Mouse (Mus musculus) intestine, embryonic 14.5 days (tissue): ENCODE results near the gene Ms4a13. TPM values are rescaled to one million over a fixed set of nuclear protein-coding genes. Genes with fewer than 3 reads are reported as not detected.
A peak's percentile ranks its signal among the peaks of the same experiment; 100 is the strongest.
"Not testable (repeated sequence)": the region's sequence is repeated elsewhere in the genome, so short reads cannot be mapped to it uniquely, and the experiment has no call there.

Experiments
- ATAC-seq: fragments of 200-750 bp; cut with Nextera tagmentation; replicated peaks from 2 replicates; pipeline ENCODE4 v1.8.0; 2017; ENCODE audit warnings: low read depth, moderate number of reproducible peaks, moderate TSS enrichment, moderate library complexity; ENCODE audit not compliant: low FRiP score, low TSS enrichment
- DNase-seq: peaks from one replicate; pipeline ENCODE4 v3.0.0-alpha.2; 2018; ENCODE audit warnings: low spot score
- H3K27ac ChIP-seq: fragments of 300-500 bp; sonication (generic); 2 replicates; pipeline ENCODE4 v1.5.1; 2014; ENCODE audit warnings: low read depth, mild to moderate bottlenecking, control low read depth
- H3K27me3 ChIP-seq: fragments of 300-500 bp; sonication (generic); replicated peaks from 2 replicates; pipeline ENCODE4 v1.6.1; 2014; ENCODE audit warnings: low read length, control low read depth; ENCODE audit not compliant: control insufficient read depth, insufficient read depth
- H3K36me3 ChIP-seq: fragments of 300-500 bp; sonication (generic); 2 replicates; pipeline ENCODE4 v1.6.1; 2014; ENCODE audit warnings: low read length, control low read depth; ENCODE audit not compliant: control insufficient read depth, insufficient read depth
- H3K4me1 ChIP-seq: fragments of 300-500 bp; sonication (generic); replicated peaks from 2 replicates; pipeline ENCODE4 v1.6.1; 2014; ENCODE audit warnings: low read length, control low read depth, mixed read lengths; ENCODE audit not compliant: control insufficient read depth, insufficient read depth
- H3K4me2 ChIP-seq: fragments of 300-500 bp; sonication (generic); 2 replicates; pipeline ENCODE4 v1.6.1; 2014; ENCODE audit warnings: low read length
- H3K4me3 ChIP-seq: fragments of 300-500 bp; sonication (generic); 2 replicates; pipeline ENCODE4 v1.5.1; 2014; ENCODE audit warnings: low read depth, low read length, control low read depth, mixed read lengths
- H3K9ac ChIP-seq: fragments of 300-500 bp; sonication (generic); 2 replicates; pipeline ENCODE4 v1.6.1; 2014; ENCODE audit warnings: mild to moderate bottlenecking, low read length
- H3K9me3 ChIP-seq: fragments of 300-500 bp; sonication (generic); 2 replicates; pipeline ENCODE4 v1.6.1; 2016; ENCODE audit warnings: low read length, control low read depth; ENCODE audit not compliant: control insufficient read depth
- WGBS: fragments of 180-500 bp; shearing (Covaris S2); extraction: QIAGEN DNeasy Blood & Tissue Kit; methylation state at CpG from one replicate; pipeline ENCODE4 v1.1.7; 2014; 5-methylcytosine and 5-hydroxymethylcytosine counted together
- polyA plus RNA-seq: library from polyadenylated mRNA; unstranded; fragments of >200 nt; fragmentation: Nextera tagmentation; extraction: Ambion mirVana; gene quantifications from 2 replicates; pipeline ENCODE4 v1.2.1, GENCODE M21; 2014

Gene Ms4a13
- polyA plus RNA-seq, 1 experiment from 2014 or later: not detected

DNA sequence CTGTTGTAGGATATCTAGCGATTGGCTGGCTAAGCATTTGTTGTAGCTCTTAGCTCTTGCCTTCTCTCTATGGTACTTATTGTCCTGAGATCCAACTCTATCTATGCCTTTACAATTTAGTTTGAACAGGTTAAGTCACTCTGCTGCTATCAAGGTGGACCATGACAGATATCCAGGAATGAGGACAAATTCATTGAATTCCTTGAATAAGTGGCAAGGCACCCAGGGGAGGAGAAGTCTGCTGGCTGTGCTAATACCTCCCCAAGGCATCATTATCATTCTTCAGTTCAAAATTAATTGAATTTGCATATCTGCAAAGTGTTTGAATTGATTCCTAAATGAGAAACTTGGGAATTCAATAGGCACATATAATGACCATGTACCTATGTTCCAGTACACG is 19.1 kb downstream of the Ms4a13 start:
- 64% methylated on average over 2 of the region's 2 CpGs for WGBS
- Histone ChIP-seq H3K4me3 (no peak overlapping the region), H3K4me1 (no peaks in the 10 kb centered on the region), H3K27me3 (no peaks in the 10 kb centered on the region), H3K36me3 (no peaks in the 10 kb centered on the region), H3K4me2 (no peak overlapping the region), H3K9me3 (no peaks in the 10 kb centered on the region), H3K9ac (no peak overlapping the region), H3K27ac (no peak overlapping the region)
- ATAC-seq: no peak
- no peak for DNase-seq

DNA sequence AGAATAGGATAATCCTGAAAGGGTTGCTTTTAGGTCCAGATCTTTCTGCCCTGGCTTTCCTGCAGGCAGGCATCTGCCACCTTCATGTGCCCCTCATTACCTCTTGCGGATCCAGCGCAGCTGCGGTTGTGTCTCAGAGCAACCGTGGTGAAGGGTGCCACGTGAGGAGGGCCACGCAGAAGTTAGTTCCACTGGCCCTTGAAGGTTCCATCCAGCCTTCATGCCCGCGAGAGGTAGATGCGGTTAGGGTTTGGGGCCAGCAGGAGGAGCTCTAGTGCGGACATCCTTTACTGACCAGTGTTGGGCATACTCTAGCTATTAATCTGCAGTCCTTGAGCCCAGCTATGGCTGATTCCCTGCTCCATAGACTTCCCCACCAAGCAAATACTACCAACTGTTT is 31.4 kb downstream of the Ms4a13 start, which contains the start of gene 1700025F22Rik:
1700025F22Rik (minus strand) TSS at position 149 of the 400 bp plus-strand sequence.
- no peaks in the 10 kb centered on the region for H3K4me1 ChIP-seq
- no peak within 1 kb of the TSS for H3K4me2 ChIP-seq
- WGBS: 35% methylated on average over 10 of the region's 10 CpGs
- H3K27ac ChIP-seq: no peak within 1 kb of the TSS
- no peaks in the 10 kb centered on the region for H3K9me3 ChIP-seq
- H3K9ac ChIP-seq: no peak within 1 kb of the TSS
- H3K4me3 ChIP-seq: no peak within 1 kb of the TSS
- ATAC-seq: no peak
- DNase-seq: no peak
- no peaks in the 10 kb centered on the region for H3K27me3 ChIP-seq
- H3K36me3 ChIP-seq: no peaks in the 10 kb centered on the region

DNA sequence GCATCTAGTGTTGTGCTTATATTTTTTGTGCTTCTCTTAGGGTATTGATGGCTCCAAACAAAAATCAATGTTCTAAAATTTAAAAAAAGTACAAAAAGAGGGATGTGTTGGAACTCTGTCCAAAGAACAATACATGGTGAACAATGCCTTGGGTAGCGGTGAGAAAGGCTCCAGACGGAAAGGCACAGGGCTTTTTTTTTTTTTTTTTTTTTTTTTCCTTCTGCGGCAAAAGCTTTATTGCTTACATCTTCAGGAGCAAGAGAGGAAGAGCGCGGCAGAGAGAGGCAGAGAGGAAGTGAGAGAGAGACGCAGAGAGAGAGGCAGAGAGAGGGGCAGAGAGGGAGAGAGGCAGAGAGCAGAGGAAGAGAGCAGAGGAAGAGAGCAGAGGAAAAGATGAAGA is 38.6 kb downstream of the Ms4a13 start:
- not testable (repeated sequence) for ATAC-seq, H3K4me3 ChIP-seq, H3K9me3 ChIP-seq, H3K27ac ChIP-seq, H3K27me3 ChIP-seq, H3K9ac ChIP-seq, H3K4me2 ChIP-seq, DNase-seq, H3K4me1 ChIP-seq, H3K36me3 ChIP-seq
- 88% methylated on average over 6 of the region's 6 CpGs for WGBS

DNA sequence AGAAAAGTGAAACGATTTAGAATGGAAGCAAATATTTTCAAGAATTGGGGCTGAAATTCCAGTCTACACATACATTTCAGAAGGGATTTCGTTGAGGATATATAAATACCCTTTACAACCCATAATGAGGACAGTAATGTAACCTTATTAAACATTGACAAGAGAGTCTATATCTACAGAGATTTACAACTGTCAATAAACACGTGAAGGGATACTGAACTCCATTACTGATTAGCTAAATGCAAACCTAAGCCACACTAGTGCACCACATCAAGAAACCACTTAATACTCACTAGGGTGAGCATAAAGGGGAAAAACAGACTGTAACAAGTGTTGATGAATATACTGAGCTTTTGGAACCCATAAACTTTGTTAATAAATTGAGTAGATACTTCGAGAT is 61.2 kb downstream of the Ms4a13 start:
- H3K9me3 ChIP-seq: no peaks in the 10 kb centered on the region
- no peaks in the 10 kb centered on the region for H3K27me3 ChIP-seq
- WGBS: 63% methylated on average over 4 of the region's 4 CpGs
- no peak for DNase-seq
- no peak overlapping the region for H3K4me3 ChIP-seq
- H3K4me2 ChIP-seq: no peak overlapping the region
- H3K9ac ChIP-seq: no peak overlapping the region
- H3K4me1 ChIP-seq: no peaks in the 10 kb centered on the region
- ATAC-seq: no peak
- H3K27ac ChIP-seq: no peak overlapping the region
- no peaks in the 10 kb centered on the region for H3K36me3 ChIP-seq

DNA sequence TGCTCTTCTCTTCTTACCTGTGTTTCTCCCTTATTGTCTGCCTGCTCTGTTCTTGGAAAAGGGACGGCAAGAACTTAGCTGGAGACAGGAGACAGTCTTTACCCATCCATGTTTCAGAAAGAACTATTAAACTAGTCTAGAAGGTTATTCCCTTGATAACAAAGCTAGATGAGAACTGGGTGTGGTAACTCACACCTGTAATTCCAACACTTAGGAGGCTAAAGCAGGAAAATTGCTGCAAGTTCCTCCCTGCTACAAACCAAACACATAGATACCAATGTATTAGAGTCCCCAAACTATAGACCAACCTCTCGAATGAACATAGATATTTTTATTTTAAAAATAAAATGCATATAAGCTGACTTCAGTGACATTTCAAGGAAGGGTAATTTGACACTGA is 61.7 kb downstream of the Ms4a13 start:
- no peak overlapping the region for H3K9ac ChIP-seq
- no peak for DNase-seq
- no peak for ATAC-seq
- H3K4me1 ChIP-seq: no peaks in the 10 kb centered on the region
- H3K4me3 ChIP-seq: no peak overlapping the region
- H3K27me3 ChIP-seq: no peaks in the 10 kb centered on the region
- WGBS: 80% methylated on average over 2 of the region's 2 CpGs
- no peak overlapping the region for H3K4me2 ChIP-seq
- H3K36me3 ChIP-seq: no peaks in the 10 kb centered on the region
- no peak overlapping the region for H3K27ac ChIP-seq
- no peaks in the 10 kb centered on the region for H3K9me3 ChIP-seq

DNA sequence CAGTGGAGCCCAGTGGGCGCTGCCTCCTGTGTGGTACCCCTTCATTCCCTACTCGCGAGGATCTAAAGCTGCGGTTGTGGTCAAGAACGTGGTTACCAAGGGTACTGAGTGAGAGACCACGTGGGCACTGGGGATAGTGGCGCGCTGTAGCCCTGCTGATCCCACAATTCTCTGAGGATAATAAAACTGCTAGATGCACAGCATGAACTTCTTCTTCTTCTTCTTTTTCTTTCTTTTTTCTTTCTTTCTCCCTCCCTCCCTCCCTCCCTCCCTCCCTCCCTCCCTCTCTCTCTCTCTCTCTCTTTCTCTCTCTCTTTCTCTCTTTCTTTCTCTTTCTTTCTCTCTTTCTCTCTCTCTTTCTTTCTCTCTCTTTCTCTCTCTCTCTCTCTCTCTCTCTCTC is 65.8 kb downstream of the Ms4a13 start, which contains the start of gene 1700017D01Rik:
1700017D01Rik (minus strand) TSS at position 101 of the 400 bp plus-strand sequence.
- H3K27me3 ChIP-seq, H3K4me2 ChIP-seq, H3K4me3 ChIP-seq, DNase-seq, H3K36me3 ChIP-seq, H3K9me3 ChIP-seq, H3K9ac ChIP-seq, ATAC-seq, H3K27ac ChIP-seq, H3K4me1 ChIP-seq: not testable (repeated sequence)
- WGBS: 82% methylated on average over 8 of the region's 8 CpGs

DNA sequence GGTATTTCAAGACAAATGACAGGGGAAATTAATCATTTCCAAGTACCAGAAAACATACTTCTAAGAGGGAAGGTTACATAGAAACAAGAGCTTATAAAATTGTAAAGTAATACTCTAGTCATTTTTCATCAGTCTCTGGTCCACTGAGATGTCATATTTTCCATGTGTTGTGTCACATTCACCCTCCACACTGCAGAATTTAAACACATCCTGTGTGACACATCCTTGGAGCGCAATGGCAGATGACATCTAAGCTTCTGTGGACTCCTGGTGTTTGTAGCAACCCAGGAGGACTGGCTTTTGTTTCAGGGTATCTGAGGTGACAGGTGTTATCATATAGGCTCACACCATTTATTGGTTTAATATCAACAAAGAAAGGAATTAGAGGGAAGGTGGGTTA is 66.8 kb downstream of the Ms4a13 start:
- no peak for ATAC-seq

DNA sequence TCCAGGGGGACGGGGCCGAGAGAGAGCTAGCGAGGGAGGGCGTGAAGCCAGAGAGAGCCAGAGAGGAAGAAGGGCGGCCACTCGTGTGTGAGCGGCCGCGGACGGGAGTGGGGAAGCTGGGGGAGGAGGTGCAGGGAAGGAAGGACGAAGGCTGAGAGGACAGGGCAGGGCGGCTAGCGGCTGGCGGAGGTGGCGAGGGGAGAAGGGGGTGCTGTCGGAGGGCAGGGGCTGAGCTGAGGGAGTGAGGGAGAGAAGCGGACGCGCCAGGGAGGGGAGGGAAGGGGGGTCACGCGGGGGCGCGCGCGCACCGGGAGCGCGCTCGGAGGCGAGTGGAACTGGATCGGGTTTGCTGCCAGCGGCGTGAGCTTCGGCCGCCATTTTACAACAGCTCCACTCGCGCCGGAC is 75.5 kb downstream of the Ms4a13 start:
- H3K27ac ChIP-seq, H3K36me3 ChIP-seq, H3K9me3 ChIP-seq, H3K27me3 ChIP-seq, H3K4me1 ChIP-seq: not testable (repeated sequence)
- H3K4me2 ChIP-seq: peak overlapping the region; percentile 41
- DNase-seq: peak; percentile 72
- peak; percentile 99 for ATAC-seq
- peak overlapping the region; percentile 29 for H3K4me3 ChIP-seq
- peak overlapping the region; percentile 30 for H3K9ac ChIP-seq
- WGBS: 2% methylated on average over 12 of the region's 38 CpGs

More for the DNA sequence above, 66.8 kb downstream of the Ms4a13 start:
- no peaks in the 10 kb centered on the region for H3K27me3 ChIP-seq
- H3K4me2 ChIP-seq: no peak overlapping the region
- no peak overlapping the region for H3K27ac ChIP-seq
- no peak for DNase-seq
- no peaks in the 10 kb centered on the region for H3K4me1 ChIP-seq
- 89% methylated on average over 1 of the region's 1 CpGs for WGBS
- H3K9me3 ChIP-seq: no peaks in the 10 kb centered on the region
- H3K4me3 ChIP-seq: no peak overlapping the region
- no peak overlapping the region for H3K9ac ChIP-seq
- H3K36me3 ChIP-seq: no peaks in the 10 kb centered on the region
